Mouse (Mus musculus) cerebellum, adult 18-20 months (tissue): Measurements from ENCODE around the gene Ybx2.
A peak's percentile ranks its signal among the peaks of the same experiment; 100 is the strongest.

Experiments used
- DNase-seq, 2 experiments: peaks; one replicate each; pipeline ENCODE4 v3.0.0; 2021

Ybx2 gene

DNA sequence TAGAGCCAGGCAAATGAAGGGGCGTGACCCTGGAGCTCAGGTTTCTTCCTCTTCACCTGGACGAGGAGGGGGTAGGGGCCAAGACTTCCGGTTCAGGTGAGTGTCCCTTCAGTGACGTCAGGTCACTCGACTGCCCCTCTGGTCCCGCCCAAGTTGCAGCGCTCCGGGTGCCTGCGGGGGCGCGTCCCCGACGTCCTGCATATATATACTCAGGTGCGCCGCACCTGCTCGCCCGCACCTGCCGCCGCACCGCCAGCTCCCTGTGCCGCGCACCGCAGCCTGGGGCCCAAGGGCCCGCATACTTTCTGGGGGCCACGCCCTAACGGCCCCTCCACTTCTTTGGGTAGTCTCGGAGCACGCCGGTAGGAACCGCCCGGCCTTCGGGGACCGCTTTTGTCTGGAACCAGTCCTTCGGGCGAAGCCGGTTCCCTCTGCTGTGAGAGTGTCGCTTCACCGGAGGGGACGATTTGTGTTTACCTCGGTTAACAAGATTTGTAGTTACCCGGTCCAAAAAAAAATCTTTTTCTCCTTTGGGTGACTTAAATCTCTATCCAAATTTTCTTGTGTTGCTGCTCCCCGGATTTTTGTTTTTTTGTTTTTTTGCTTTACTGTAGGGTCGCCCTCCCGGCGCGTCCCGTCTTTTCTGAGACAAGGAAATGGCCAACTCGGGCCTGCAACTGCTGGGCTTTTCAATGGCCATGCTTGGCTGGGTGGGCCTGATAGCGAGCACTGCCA lies 29.8 kb downstream of the Ybx2 start:
- DNase-seq = no peak

DNA sequence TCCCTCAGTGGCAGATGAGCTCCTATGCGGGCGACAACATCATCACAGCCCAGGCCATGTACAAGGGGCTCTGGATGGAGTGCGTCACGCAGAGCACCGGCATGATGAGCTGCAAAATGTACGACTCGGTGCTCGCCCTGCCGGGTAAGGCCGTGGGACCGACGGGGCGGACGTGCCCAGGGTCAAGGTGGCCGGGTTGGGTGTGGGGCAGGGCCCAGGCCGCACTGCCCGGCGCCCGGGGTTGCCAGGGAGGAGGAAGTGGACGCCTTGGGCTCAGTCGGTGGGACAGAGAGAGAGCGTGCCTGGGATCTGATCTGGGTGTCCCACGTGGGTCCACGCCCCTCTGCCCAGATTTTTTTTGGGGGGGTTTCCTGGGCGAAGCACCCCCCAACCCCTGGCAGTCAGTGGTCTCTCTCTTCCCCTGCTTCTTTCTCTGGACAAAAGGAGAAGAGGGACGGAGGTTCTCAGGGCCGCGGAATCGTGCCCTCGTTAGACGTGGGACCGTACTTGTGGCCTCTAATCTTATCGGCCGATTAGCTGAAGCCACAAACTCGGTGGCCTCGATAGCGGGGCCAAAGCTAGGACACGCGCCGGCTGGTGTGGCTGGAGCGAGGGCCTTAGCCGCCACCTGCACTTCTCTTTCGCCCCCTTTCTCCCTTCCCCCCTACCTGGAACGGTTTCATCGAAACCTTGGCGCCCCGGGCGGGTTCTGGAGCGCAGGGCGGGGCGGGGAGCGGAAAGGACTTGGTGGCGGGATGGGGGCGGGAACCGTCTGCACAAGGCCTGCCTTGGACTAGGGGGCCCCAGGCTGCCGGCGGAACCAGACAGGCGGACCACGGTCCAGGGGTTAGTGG lies 30.6 kb downstream of the Ybx2 start:
- no peak for DNase-seq

- DNase-seq = no peak
These were observed 31.4 kb downstream of the Ybx2 start for GRCm38 (mm10) chr11:69966860-69967517.

GRCm38 (mm10) chr11:69968793-69969192 lies 33.2 kb downstream of the Ybx2 start:
- no peak for DNase-seq

GRCm38 (mm10) chr11:69970222-69970621 lies 34.6 kb downstream of the Ybx2 start:
- DNase-seq = no peak

- no peak for DNase-seq
These were observed 35.2 kb downstream of the Ybx2 start for GRCm38 (mm10) chr11:69970775-69971174.

GRCm38 (mm10) chr11:69974907-69975306 lies 39.3 kb downstream of the Ybx2 start:
- DNase-seq = no peak

DNA sequence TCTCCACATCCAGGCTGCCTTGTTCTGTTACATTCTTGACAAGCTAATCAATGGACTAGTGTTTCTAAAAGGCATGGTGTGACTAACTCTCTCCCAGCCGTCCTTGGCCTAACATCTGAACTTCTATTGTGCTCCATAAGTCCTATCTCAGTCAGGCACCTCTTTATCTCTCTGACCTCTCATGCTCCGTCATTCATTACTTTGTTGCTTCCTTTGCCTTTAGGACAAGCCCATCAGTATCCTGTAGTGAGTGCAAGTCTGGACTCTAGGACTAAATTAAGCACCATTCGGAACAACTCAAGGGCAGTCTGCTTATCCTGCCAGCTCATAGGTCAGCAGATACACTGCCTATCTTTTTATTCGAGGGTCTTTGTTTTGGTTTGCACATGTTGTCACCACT lies 40.7 kb downstream of the Ybx2 start:
- DNase-seq = no peak

GRCm38 (mm10) chr11:69979827-69980195 lies 44.2 kb downstream of the Ybx2 start:
- no peak for DNase-seq

- DNase-seq = peak; percentile 93 to 99
These were observed 44.9 kb downstream of the Ybx2 start for GRCm38 (mm10) chr11:69980196-69981140.

GRCm38 (mm10) chr11:69981141-69981762 lies 45.7 kb downstream of the Ybx2 start, which contains the start of gene Ctdnep1:
Gene Ctdnep1 (plus strand): TSS chr11:69981156.
- peak; percentile 27 to 42 for DNase-seq

DNA sequence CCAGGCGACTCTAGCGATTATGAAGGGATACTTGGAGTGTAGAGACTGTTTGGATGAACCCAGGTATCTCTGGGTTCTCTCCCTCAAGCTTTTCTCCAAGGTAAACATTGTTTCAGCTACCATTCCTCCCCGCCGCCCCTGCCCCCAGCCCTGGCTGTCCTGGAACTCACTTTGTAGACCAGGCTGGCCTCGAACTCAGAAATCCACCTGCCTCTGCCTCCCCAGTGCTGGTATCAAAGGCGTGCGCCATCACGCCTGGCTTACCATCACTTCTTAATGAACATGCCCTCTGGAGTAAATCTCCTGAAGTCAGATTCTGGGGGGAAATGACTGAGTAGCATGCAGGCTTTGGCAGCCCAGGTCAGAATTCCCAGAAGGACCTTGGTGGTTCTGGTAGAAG lies 46.6 kb downstream of the Ybx2 start, which contains the start of gene Elp5:
Elp5 (minus strand) TSS at position 293 of the 400 bp plus-strand sequence.
- DNase-seq = peak in 1 of 2 experiments; percentile 13

- DNase-seq = peak in 1 of 2 experiments; percentile 1
These were observed 47.3 kb downstream of the Ybx2 start for GRCm38 (mm10) chr11:69982877-69983276.

DNA sequence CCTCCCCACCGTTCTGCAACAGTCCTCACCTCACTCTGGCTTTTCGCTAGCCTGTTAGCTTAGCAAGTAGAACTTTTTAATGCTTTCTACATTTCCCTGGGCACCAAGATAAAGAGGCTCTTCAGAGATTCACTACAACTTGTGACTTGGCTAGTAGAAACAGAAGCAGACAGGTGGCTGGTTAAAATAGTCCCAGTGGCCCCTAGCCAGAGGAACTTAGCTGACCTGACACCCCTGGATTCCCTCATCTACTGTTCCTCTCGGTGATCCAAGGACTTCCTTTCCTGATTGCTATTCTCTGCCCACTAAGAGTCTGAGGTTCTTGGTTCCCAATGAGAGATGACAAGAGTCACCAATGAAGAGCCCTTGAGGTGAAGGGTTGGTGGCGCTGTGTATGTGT lies 47.8 kb downstream of the Ybx2 start:
- no peak for DNase-seq

- no peak for DNase-seq
These were observed 48.8 kb downstream of the Ybx2 start for GRCm38 (mm10) chr11:69984431-69984830.

DNA sequence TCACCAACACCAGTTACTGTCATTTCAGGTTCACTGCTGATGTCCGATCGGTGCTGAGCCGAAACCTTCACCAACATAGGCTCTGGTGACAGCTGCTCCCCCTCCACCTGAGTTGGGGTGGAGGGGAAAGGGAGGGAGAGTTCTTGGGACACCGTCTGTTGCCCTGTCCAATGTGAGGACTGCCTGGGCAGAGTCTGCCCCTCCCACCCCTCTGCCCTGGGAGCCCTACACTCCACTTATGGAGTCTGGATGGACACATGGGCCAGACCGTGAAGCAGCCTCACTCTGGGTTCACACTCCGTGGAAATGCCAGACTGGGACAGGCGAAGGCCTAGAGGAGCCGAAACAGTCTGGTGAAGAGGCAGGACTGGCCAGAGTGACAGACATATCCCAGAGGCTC lies 54.4 kb downstream of the Ybx2 start:
- no peak for DNase-seq
